Mouse (Mus musculus) heart, postnatal 4 days (tissue): ENCODE measurements at regions not wholly inside any gene's neighbourhood (a gene's known extent, or its start where the extent isn't known, plus 50 kb on each side); places are given as distances from the start of the nearest gene placed in this dataset.

Experiments
- DNase-seq: peaks from one replicate; pipeline ENCODE4 v3.0.0; 2021

GRCm38 (mm10) chr15:8903651-8904050 is 64.1 kb upstream of the Ranbp3l start:
- DNase-seq: no peak

DNA sequence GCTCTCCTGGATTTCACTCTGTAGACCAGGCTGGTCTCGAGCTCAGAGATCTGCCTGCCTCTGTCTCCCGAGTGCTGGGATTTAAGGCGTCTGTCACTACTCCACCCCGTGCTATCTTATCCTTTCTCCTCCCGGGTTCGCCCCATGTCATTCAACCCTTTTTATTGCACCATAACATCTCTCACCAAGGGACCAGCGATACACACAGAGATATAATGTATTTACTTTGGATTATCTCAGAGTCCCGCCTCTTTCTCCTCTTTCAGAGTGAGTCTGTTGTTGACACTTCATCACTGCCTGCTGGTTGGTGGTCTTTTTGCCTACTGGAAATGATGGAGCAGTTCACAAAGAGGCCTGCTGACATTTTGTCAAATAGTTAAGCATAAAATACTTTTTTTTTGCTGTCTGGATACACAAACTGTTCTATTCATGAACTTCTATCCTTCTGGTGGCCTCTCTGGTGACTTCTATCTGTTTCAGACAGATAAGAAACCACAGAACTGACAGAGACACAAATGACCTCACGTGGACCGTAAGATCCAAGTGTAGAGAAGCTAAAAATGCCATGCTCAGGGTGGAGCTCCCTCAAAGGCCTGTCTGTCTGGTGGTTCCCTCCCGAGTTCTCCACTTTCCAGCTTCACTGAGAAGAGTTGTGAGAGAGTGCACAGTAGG is 70.1 kb upstream of the Ranbp3l start:
- no peak for DNase-seq

DNA sequence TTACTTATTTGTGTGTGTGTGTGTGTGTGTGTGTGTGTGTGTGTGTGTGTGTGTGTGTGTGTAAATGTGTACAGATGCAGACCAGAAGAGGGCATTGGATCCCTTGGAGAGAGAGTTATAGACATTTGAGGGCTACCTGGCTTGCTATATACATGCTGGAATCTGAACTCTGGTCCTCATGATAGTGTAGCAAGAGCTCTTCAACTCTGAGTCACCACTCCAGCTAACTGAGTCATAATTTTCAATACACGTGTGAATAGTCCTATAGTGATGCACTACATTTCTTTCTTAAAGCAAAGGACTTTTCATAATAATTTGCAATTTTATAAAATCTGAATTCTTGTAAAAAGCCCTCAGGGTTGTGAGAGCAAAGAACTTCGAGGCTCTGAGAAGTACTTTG is 70.9 kb upstream of the Ranbp3l start:
- DNase-seq: no peak

- no peak for DNase-seq
Measured at GRCm38 (mm10) chr15:8896391-8896790, 71.4 kb upstream of the Ranbp3l start.

DNA sequence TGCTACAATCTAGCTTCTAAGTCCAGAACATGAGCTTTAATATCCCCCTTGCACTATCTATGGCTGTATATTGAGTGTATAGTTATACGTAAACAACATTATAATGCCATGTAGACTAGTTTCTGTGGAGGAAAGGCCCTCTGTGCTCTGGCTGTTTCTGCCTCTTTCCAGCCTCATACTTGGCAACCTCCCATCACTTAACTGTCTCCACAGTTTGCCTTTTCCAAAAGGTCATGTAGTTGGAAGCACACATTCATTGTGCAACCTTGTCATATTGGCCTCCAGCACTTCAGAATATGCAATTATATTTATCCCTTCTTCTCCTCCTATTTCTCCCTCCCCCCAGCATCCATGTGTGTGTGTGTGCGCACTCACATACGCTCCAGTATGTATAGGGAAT is 82.2 kb upstream of the Ranbp3l start:
- no peak for DNase-seq

DNA sequence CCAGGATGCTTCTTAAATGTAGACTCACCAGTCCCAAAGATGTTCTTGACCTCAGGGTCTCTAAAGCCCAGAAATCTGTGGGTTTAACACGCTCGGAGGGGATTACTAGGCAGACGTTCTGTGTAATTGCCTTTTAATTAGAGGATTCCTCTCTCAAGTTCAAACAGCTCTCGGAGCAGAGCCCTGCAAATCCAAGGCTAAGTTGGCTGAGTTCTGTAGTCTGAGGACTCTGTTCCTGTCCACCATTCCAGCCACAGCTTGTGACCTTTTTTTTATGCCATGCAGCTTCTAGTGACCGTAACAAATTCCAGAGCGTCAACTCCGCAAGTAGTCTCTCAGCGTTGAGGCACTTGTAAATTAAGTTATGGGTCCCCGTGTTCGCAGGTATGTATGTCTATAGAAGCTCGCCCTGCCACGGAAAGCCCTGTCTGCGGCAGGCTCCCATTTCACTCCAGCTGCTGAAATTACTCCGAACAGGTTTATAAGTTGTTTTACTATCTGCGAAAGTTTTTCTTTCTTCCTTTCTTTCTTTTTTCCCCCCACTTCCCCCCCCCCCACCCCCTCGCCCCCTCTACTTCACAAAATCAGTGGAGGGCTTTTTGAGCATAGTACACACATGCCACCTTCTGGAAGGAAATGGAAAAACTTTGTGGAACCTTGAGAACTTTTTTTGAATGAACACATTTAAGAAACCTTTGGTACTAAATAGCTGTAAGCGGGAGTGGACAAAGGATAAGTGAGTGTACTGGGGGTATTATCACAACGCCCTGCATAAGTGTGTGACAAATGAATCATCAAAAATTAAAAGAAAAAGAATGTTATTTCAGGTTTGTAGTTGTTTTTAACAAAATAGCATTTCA is 82.9 kb upstream of the Ranbp3l start:
- no peak for DNase-seq

GRCm38 (mm10) chr15:8882880-8883539 is 84.7 kb upstream of the Ranbp3l start:
- DNase-seq: no peak

GRCm38 (mm10) chr15:8874884-8875493 is 92.8 kb upstream of the Ranbp3l start:
- DNase-seq: no peak

GRCm38 (mm10) chr15:8868021-8868420 is 99.7 kb upstream of the Ranbp3l start:
- DNase-seq: no peak

DNA sequence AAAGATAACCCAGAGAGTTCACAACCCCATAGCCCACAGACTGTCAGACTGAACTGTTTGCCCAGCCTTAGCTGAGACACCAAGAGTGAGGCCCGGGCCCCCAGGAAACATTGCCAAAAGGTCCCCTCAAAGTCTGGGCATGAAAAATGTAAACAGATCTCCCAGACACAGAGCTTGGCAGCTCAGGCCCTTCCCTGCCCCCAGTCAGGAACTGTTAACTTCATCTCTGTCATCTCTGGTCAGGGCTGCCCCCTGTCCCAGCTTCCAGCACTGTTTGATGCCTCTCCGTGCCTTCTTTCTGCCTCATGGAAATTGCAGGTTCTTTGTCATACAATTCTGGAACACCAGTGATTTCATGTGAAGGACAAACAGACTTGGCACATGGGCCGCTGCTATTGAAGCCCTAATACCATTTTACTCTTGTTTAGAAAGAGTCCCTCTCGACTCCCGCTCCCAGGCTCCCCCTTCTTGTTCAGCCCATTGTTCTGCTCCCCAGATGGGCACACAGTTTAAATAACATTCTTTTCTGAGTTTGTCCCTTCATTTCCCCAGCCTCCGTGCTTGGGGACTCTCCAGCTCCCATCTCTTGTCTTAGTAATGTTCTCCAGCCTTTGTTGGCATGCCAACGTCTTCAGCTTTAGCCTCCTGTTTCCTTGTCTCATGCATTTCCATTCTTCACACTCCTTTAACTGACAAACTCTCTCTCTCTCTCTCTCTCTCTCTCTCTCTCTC is 100.4 kb upstream of the Ranbp3l start:
- no peak for DNase-seq

- DNase-seq: no peak
Measured at GRCm38 (mm10) chr15:8865089-8865933, 102.4 kb upstream of the Ranbp3l start.

- no peak for DNase-seq
Measured at GRCm38 (mm10) chr15:8856419-8857084, 111.2 kb upstream of the Ranbp3l start.

- no peak for DNase-seq
Measured at GRCm38 (mm10) chr15:8855511-8855910, 112.2 kb upstream of the Ranbp3l start.

DNA sequence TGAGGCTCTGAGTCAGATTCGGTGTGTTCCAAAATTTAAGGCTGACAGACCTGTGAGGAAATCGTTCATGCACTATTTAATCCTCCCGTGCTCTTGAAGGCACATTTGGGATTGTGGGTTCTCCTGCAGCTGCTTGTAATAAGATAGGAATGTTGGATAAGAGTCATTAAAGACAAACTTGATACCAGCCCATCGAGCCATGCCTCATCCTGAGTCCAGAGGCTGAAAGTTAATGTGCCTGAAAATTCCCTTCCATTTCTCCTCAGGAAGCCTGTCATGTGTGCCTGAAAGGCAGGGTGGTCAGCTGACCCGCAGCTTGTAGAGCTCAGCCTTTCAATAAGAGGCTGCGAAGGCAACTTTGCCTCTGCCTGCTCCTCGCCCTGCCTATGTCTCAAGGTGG is 113.4 kb upstream of the Ranbp3l start:
- DNase-seq: no peak

- DNase-seq: no peak
Measured at GRCm38 (mm10) chr15:8850996-8851395, 116.8 kb upstream of the Ranbp3l start.

DNA sequence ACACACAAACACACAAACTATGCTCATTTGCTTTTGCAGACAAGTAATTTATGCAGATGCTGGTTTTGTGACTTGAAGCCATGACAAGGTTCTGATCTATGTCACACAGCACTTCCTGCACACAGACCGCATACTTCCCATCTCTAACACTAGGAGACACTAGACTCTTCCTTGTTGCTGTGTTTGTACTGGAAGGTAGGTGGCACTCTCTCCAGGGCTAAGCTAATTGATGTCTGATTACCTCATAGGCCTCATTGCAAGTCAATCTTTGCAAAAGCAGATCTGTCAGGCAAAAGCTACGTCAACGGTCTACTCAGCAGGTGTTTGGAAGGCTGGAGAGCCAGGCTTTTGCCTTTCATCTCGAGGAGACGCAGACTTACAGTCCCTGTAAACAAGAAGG is 118.3 kb upstream of the Ranbp3l start:
- DNase-seq: no peak

DNA sequence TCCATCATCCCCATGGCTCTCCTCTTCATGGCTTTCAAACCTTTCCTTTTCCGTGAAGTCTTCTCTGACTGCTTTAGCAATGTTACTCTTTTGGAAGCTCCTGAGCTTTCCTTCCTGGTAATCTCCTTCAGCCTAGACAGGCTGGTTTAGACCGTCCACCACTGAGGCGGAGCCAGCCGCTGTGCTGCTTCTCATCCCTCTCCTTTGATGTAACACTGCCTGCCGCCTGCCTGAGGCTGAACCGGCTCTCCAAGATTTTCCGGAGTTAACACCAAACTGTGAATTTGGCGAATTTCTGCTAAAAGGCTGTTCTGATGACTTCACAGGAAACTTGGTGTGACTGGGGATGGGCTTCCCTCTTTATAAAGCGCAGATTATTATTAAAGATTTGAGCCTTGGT is 125.6 kb upstream of the Ranbp3l start:
- no peak for DNase-seq

DNA sequence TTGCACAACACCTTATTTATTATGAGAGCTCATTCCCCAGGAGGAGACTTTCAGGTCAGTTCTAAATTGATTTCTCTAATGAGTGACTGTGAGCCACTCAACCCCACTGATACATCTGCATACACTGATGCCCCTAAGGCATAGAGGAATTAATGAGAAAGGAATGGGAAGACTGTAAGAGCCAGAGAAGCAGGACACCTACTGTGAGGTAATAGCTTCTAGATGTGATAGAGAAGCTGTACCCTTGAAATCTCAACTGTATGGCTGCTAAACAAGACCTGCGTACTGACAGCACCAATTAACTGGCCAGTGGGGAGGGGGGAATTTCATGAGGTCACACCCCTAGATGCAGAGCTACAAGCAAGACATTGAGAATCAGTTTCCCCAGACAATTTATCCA is 128.3 kb upstream of the Ranbp3l start:
- no peak for DNase-seq

- no peak for DNase-seq
Measured at GRCm38 (mm10) chr15:8834151-8834550, 123.6 kb upstream of the Slc1a3 start.

DNA sequence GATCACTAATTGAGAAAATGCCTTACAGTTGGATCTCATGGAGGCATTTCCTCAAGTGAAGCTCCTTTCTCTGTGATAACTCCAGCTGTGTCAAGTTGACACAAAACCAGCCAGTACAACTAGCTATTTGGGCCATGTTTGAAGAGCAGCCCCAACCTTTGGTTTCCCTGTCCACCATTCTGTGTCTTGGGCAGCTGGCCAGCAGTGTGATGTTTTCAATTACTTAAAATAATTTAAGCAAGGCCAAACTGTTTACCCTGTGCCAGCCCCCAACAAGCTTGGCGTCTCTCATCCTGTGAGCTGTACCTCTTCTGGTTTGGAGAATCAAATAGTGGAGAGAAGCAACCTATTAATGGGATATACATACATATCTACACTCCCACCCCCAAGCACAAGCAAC is 122.4 kb upstream of the Slc1a3 start:
- DNase-seq: no peak
